In genomic region chr8:127792611-127793010, GRCm38 (mm10) we compare ENCODE assay signal across 28 mouse cellular contexts.
"Had no signal": no experiment of that assay in that cellular context is flagged by ENCODE, and none has a peak within 500 bp of the region (broad histone marks: within the 10 kb centered on the region; RNA-seq: fewer than 3 reads in every experiment).

No protein-coding gene starts in this region.

- H3K9me3 ChIP-seq: embryonic facial prominence, embryonic 10.5 days; embryonic facial prominence, embryonic 12.5 days; embryonic facial prominence, embryonic 13.5 days; embryonic facial prominence, embryonic 15.5 days; forebrain, embryonic 10.5 days; forebrain, embryonic 12.5 days; forebrain, embryonic 13.5 days; forebrain, embryonic 15.5 days had no signal

- ATAC-seq: forebrain, embryonic 13.5 days; forebrain, embryonic 14.5 days; forebrain, embryonic 15.5 days; forebrain, embryonic 16.5 days; forebrain, postnatal 0 days had no signal

- H3K4me1 ChIP-seq: embryonic facial prominence, embryonic 13.5 days; embryonic facial prominence, embryonic 15.5 days had no signal

- H3K9ac ChIP-seq: embryonic facial prominence, embryonic 12.5 days; embryonic facial prominence, embryonic 13.5 days; embryonic facial prominence, embryonic 15.5 days; forebrain, embryonic 12.5 days; forebrain, embryonic 13.5 days; forebrain, embryonic 15.5 days; forebrain, postnatal 0 days had no signal

- H3K27me3 ChIP-seq: embryonic facial prominence, embryonic 12.5 days; embryonic facial prominence, embryonic 13.5 days; embryonic facial prominence, embryonic 15.5 days; forebrain, embryonic 12.5 days; forebrain, embryonic 13.5 days; forebrain, embryonic 15.5 days had no signal

- H3K4me3 ChIP-seq: embryonic facial prominence, embryonic 10.5 days; embryonic facial prominence, embryonic 12.5 days; embryonic facial prominence, embryonic 13.5 days; embryonic facial prominence, embryonic 15.5 days; erythroblast, embryonic 14.5 days; forebrain, embryonic 10.5 days; forebrain, embryonic 12.5 days; forebrain, embryonic 13.5 days; forebrain, embryonic 15.5 days; gastrocnemius, adult 2 months; heart, adult 2 months had no signal

- H3K4me2 ChIP-seq: embryonic facial prominence, embryonic 12.5 days; embryonic facial prominence, embryonic 13.5 days; embryonic facial prominence, embryonic 15.5 days; forebrain, embryonic 12.5 days; forebrain, embryonic 13.5 days; forebrain, embryonic 15.5 days had no signal

- H3K36me3 ChIP-seq: embryonic facial prominence, embryonic 10.5 days; embryonic facial prominence, embryonic 12.5 days; embryonic facial prominence, embryonic 13.5 days; embryonic facial prominence, embryonic 15.5 days; forebrain, embryonic 10.5 days; forebrain, embryonic 12.5 days; forebrain, embryonic 15.5 days had no signal

- H3K27ac ChIP-seq: embryonic facial prominence, embryonic 10.5 days; embryonic facial prominence, embryonic 12.5 days; embryonic facial prominence, embryonic 13.5 days; embryonic facial prominence, embryonic 15.5 days; forebrain, embryonic 10.5 days; forebrain, embryonic 12.5 days; forebrain, embryonic 13.5 days; forebrain, embryonic 15.5 days; gastrocnemius, adult 2 months; heart, adult 2 months had no signal

- DNase-seq: cerebellum, adult 2 months; cerebellum, adult 8-10 months; cerebellum, adult 9-10 months; cerebellum, adult 9-11 months; cerebellum, postnatal 10 days; cerebellum, postnatal 14 days; cerebellum, postnatal 25 days; cerebellum, postnatal 36 days; embryo, embryonic 11 days; forebrain, postnatal 0 days; gastrocnemius, adult 2 months; gastrocnemius, postnatal 10 days; gastrocnemius, postnatal 14 days; gastrocnemius, postnatal 25 days; gastrocnemius, postnatal 36 days; heart, adult 18-20 months; heart, adult 2 months had no signal
